Mouse (Mus musculus): ENCODE results near the gene Ksr2.

DNA sequence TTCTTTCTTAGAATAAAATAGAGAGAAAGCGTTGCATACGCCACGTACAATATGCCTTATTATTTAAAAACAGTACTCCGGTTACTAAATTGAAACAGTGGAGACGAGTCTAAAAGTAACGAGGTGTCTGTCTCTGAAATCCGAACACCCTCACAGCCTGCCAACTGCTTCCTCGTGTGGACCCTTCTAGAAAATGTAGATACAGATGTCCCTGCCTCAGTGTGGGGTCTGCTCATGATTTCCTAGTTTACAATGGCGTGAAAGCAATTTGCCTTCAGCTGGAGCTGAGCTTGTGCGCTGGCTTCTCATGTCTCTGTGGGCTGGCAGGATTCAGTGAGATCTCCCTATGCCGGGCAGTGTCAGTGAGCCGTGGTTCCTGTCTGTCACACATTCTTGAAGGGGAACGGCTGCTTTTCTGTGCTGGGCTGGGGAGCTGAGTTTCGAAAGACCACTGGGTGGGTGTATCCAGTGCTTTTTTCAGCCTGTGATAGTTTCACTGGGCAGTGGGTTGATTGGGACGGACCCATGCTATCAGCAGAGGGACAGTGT, 194.0 kb downstream of the Ksr2 start:
- TF ChIP-seq GATA1 (IDR thresholded peaks at IDR 0.05; ENCODE audit: borderline replicate concordance, low read length) (no peak), FLI1 (IDR thresholded peaks at IDR 0.05; ENCODE audit: low read length) (no peak)
